Mouse (Mus musculus) ES-Bruce4 (cell line): ENCODE results near the gene Myl3.

Experiments
- CTCF ChIP-seq: IDR thresholded peaks from one replicate; pipeline ENCODE4 v1.8.1; 2011; ENCODE audit warnings: low read depth, low read length
- EP300 ChIP-seq: IDR thresholded peaks from 2 replicates; pipeline ENCODE4 v1.6.1; 2011; ENCODE audit warnings: low read depth, low read length; ENCODE audit not compliant: insufficient read depth
- POLR2A ChIP-seq: IDR thresholded peaks from one replicate; pipeline ENCODE4 v1.8.1; 2011; ENCODE audit warnings: low read length; ENCODE audit not compliant: insufficient read depth

- TF ChIP-seq POLR2A = no peak
- no peak for TF ChIP-seq CTCF
- TF ChIP-seq EP300 = no peak
Observed at GRCm38 (mm10) chr9:110758605-110759004, 16.9 kb downstream of the Myl3 start.
